Mouse (Mus musculus): ENCODE results near the gene Nat8f4. TPM values are rescaled to one million over a fixed set of nuclear protein-coding genes. Genes with fewer than 3 reads are reported as not detected.
"Not testable (repeated sequence)": the region's sequence is repeated elsewhere in the genome, so short reads cannot be mapped to it uniquely, and the experiment has no call there.

The Nat8f4 gene
- total RNA-seq (2017), result 2.5 to 3.9 TPM (median 2.5 TPM) in 3 replicates

- ATAC-seq (replicated peaks; ENCODE audit: insufficient number of reproducible peaks, low FRiP score, low TSS enrichment, poor library complexity, severe bottlenecking), result peak; percentile 40; the same call in 1 of the 2 replicates
Observed at GRCm38 (mm10) chr6:85904642-85905061, at the start of gene Nat8f4. TSS of gene Nat8f4 (minus strand) at chr6:85904884.

DNA sequence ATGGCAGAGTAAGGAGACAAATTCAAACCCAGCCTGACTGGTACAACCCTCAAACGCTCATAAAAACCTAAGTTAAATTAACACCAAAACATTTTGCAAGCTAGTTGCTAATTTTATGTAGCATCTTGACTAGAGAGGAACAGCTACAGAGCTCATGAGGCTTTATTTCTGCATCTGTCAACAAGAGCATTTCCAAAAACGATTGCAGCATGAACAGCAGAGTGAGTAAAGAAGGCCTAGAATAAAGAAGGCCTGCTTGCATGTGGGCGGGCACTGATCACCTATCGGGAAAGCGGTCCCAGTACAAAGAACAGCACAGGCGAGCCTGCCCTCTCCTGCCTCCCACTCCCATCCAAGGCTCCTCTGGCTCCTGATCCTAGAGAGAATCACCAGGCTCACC, 43.9 kb upstream of the Nat8f4 start:
- ATAC-seq (replicated peaks; ENCODE audit: insufficient number of reproducible peaks, low FRiP score, low TSS enrichment, poor library complexity, severe bottlenecking), result no peak

DNA sequence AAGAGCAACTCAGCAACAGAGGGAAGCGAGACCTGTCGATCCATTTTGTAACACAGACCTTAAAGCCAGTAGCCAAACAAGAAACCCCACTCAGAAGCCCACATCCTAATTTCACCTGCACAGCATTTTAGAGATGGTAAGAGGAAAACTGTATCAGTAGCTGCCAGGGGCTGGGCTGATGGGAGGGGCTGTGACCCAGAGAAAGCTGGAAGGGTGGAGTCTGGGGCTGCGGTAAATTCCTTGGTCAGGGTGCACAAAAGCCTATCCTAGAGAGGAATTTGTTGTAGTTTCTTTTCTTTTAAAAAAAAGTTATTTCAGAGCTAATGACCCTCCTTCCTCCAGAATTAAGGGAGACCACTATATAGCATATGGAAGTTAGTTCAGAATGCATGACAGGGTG, 37.8 kb upstream of the Nat8f4 start:
- ATAC-seq (replicated peaks; ENCODE audit: insufficient number of reproducible peaks, low FRiP score, low TSS enrichment, poor library complexity, severe bottlenecking), result no peak

- no peak for ATAC-seq (replicated peaks; ENCODE audit: insufficient number of reproducible peaks, low FRiP score, low TSS enrichment, poor library complexity, severe bottlenecking)
Observed at GRCm38 (mm10) chr6:85938701-85939100, 34.0 kb upstream of the Nat8f4 start.

DNA sequence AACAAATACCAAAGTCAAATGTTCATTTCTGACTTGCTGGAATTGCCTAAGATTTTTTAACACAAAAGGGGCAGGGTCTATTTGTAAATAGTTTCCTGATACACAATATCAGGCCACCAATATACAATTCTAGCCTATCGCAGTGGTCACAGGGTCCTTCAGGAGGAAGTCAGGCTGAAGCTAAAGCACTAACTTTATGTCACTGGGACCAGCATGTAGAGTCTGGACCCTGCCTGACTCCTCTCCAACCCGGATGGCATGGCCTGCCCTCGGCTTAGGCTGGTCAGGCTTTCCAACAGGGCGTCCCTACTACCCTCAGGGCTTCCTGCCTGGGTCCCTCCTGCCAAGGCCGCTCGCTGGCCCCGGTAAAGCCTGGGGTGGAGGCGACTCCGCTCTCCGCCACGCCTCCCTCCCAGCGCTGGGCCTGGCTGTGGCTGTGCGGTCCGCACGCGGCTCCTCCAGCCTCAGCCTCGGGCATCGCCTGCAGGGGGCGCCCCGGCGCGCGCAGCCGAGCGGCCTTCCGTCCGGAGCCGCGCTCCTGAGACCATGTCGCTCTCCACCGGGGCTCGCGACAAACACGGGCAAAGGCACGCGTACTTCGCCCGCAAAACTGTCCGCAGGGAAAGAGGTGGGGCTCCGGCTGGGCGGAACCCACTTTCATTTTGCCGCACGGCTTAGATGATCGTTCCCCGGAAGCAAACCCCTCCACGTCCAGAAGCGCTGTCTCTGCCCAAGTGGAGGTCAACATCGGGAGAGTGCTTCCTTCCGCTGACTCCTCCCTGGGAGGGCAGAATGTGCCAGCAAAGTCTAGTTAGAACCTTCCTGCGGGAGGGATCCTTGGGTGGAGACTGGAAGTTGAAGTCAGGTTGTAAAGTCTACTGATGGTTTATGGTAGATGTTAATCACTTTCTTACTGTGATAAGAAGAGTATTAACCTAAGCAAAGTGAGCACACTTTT, 32.1 kb upstream of the Nat8f4 start:
- peak; percentile 83 for ATAC-seq (replicated peaks; ENCODE audit: insufficient number of reproducible peaks, low FRiP score, low TSS enrichment, poor library complexity, severe bottlenecking)

- no peak for ATAC-seq (replicated peaks; ENCODE audit: insufficient number of reproducible peaks, low FRiP score, low TSS enrichment, poor library complexity, severe bottlenecking)
Observed at GRCm38 (mm10) chr6:85935646-85936045, 31.0 kb upstream of the Nat8f4 start.

- ATAC-seq (replicated peaks; ENCODE audit: insufficient number of reproducible peaks, low FRiP score, low TSS enrichment, poor library complexity, severe bottlenecking), result no peak
Observed at GRCm38 (mm10) chr6:85934047-85934446, 29.4 kb upstream of the Nat8f4 start.

DNA sequence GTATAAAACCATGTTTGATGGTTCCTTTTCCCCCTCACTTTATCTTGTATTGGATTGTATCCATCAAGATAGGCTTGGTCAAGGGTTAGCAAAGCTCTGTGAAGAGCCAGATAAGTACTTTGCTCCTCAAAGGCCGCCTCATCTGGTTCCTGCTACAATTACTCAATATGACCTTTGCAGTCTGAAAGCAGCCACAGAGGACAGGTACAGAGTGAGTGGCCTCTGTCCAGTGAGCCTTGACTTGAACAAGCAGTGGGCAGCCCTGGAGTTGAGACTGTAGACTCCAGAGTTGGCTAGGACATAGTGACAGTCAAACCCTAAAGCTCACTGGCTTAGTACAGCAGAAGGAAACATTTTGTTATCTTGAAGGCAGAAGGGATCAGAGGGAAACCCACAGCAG, 24.6 kb upstream of the Nat8f4 start:
- ATAC-seq (replicated peaks; ENCODE audit: insufficient number of reproducible peaks, low FRiP score, low TSS enrichment, poor library complexity, severe bottlenecking), result no peak

GRCm38 (mm10) chr6:85927476-85928464, 23.1 kb upstream of the Nat8f4 start:
- ATAC-seq (replicated peaks; ENCODE audit: insufficient number of reproducible peaks, low FRiP score, low TSS enrichment, poor library complexity, severe bottlenecking), result no peak

DNA sequence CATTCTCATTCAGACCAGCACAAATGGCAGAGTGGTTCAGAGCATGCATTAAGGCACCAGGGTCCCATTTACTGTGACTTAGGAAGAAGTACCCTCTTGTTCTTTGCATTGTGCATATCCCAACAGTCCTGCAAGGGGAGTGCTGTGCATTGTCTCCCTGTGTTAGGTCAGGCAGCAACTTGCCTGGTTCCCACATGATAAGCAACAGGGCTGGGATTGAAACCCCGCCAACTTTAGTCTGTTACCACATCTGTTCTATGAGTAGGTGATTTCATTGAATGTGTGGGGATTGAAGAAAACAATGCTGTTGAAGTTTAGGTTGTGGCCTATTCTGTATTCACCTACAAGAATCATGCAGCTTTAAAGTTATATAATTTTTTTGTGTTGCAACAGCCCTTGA, 22.0 kb upstream of the Nat8f4 start:
- no peak for ATAC-seq (replicated peaks; ENCODE audit: insufficient number of reproducible peaks, low FRiP score, low TSS enrichment, poor library complexity, severe bottlenecking)

DNA sequence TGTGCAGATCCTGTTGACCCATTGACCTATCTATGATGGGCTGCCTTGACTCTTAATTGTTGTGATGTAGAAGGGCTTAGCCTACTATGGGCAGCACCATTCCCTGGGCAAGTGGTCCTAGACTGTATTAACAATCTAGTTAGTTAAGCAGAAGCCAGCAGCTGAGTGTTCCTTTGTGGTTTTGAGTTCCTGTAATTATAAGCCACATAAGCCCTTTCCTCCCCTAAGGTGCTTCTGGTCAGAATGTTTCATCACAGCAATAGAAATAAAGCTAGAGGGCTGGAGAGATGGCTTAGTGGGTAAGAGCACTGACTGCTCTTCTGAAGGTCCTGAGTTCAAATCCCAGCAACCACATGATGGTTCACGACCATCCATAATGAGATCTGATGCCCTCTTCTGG, 19.0 kb upstream of the Nat8f4 start:
- no peak for ATAC-seq (replicated peaks; ENCODE audit: insufficient number of reproducible peaks, low FRiP score, low TSS enrichment, poor library complexity, severe bottlenecking)

- ATAC-seq (replicated peaks; ENCODE audit: insufficient number of reproducible peaks, low FRiP score, low TSS enrichment, poor library complexity, severe bottlenecking), result no peak
Observed at GRCm38 (mm10) chr6:85919401-85919800, 14.7 kb upstream of the Nat8f4 start.

- not testable (repeated sequence) for ATAC-seq (replicated peaks; ENCODE audit: insufficient number of reproducible peaks, low FRiP score, low TSS enrichment, poor library complexity, severe bottlenecking)
Observed at GRCm38 (mm10) chr6:85918341-85918740, 13.7 kb upstream of the Nat8f4 start.

GRCm38 (mm10) chr6:85916596-85916995, 11.9 kb upstream of the Nat8f4 start:
- ATAC-seq (replicated peaks; ENCODE audit: insufficient number of reproducible peaks, low FRiP score, low TSS enrichment, poor library complexity, severe bottlenecking), result no peak

- ATAC-seq (replicated peaks; ENCODE audit: insufficient number of reproducible peaks, low FRiP score, low TSS enrichment, poor library complexity, severe bottlenecking), result peak; percentile 82
Observed at GRCm38 (mm10) chr6:85915539-85916513, 11.1 kb upstream of the Nat8f4 start, which contains the start of gene Nat8f1. TSS of gene Nat8f1 (minus strand) at chr6:85915687.

DNA sequence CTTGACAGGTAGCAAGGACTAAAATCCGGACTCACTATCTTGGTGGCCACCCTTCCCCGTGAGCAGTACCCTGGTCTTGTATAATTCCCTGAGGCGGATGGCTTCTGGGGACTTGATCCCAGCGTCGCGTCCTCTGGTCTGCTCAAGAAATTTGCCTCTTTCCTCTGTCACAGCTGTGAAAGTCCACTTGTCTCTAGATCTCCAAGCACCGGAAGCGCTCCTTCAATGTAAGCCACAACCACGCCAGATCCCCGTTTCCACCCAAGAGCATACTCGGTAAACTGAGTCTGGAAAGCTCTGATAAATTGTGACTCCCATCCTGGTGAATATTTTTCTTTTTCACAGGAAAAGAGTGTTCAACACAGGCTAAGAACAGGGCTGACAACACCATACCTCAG, 10.5 kb upstream of the Nat8f4 start:
- no peak for ATAC-seq (replicated peaks; ENCODE audit: insufficient number of reproducible peaks, low FRiP score, low TSS enrichment, poor library complexity, severe bottlenecking)

DNA sequence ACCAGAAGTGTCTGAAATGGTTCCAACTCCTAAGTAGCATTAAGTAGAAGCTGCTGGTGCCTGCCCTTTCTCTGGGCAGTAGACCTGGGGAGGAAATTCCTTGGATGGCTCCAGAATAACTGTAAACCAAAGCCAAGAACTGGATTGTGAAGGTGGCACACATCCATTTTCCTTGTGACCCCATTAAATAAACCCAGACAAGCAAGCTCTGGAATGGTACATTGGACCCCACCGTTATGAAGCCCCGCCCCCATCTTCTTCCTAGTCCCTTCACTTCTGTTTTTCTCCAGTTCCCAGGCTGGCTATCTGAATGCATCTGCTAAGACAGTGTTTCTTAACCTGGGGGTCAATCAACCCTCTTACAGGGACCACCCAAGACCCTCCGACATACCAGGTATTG, 6.9 kb upstream of the Nat8f4 start, which contains the start of gene Tprkb:
Tprkb (plus strand) TSS at position 279 of the 400 bp plus-strand sequence.
- ATAC-seq (replicated peaks; ENCODE audit: insufficient number of reproducible peaks, low FRiP score, low TSS enrichment, poor library complexity, severe bottlenecking), result no peak

GRCm38 (mm10) chr6:85909704-85910103, 5.0 kb upstream of the Nat8f4 start:
- no peak for ATAC-seq (replicated peaks; ENCODE audit: insufficient number of reproducible peaks, low FRiP score, low TSS enrichment, poor library complexity, severe bottlenecking)
